Mouse (Mus musculus): Measurements from ENCODE around the gene Nfyb.

The Nfyb gene

DNA sequence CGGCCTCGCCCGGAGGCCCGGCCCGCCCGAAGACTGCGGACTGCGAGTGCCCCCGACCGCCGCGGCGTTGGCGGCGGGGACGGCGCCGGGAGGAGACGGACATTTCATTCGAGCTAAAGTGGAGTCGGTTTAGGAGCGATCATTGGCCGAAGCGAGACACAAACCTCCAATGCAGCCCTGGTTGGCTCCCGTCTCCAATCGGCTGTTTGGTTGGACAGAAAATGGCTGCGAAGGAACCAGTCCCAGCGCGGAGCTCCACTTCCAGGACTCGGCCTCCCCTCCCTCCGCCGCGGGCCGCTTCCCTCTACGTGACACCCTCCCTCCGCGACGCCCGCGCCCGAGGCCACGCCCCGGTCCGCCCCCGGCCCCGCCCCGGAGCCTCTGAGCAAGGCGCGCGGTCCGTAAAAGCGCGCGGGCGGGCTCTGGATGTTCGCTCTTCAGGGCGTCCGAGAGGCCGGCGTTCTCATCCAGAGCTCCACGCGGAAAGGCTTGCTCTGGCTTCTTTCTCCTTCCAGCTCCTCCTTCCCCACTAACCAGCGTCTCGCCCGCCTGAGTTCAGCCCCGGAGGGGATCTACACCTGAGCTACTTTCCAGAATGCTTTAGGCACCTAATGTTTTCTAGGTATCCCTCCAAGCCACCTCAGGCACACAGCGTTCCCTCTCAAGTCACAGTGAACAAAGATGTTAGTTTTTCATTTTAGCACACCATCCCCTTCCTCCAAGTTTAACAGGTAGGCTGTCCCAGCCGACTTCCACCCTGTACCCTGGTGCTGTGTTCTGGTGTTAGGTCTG is at the start of gene Nfyb:
TSS of gene Nfyb (minus strand) at position 305 of the 792 bp plus-strand sequence.
- DNase-seq (ENCODE audit: low read depth, low spot score): peak; percentile 96

DNA sequence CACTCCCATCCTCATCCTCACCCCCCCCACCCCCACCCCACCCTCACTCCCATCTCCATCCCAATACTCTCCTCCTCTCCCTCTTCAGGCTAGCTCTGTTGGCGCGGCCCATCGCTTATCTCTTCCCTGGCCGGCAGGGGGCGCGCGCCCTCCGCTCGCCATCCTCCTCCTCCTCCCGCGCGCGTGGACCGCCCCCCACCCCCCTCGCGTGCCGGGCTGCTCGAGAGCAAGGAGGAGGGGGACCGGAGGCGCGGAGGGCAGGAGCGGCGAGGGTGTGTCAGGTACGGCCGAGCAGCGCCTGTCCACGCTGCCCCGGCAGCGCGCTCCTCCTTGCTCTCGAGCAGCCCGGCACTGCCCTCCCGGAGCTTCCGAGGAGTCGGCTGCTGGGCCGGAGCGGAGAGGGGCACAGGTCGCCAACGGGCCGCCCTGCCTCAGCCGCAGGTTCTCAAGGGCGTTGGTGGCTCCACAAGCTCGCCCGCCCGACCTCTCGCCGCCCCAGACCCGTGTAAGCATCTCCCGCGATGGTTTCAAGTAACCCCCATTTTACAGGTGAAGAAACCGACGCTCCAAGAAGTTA is 48.0 kb upstream of the Nfyb start:
- DNase-seq (ENCODE audit: low read depth, low spot score): no peak

GRCm38 (mm10) chr10:82809352-82809751 is 45.4 kb upstream of the Nfyb start:
- DNase-seq (ENCODE audit: low read depth, low spot score): no peak

GRCm38 (mm10) chr10:82808891-82809290 is 44.9 kb upstream of the Nfyb start:
- DNase-seq (ENCODE audit: low read depth, low spot score): no peak

DNA sequence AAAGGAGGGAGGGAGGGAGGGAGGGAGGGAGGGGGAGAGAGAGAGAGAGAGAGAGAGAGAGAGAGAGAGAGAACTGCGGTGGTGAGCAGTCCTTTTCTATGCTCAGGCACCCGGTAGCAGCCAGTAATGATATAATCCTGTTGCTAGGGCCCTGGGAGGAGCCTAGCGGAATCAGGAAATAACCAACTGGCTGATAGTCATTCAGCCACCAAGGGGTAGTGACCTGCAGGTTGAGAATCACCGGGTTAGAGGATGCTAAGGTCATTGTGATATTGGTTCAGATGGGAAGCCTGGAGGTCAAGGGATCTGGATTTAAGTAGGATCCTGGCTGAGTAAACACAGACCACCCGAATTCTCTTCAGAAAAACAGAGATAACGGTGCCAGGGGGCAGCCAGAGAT is 44.2 kb upstream of the Nfyb start:
- DNase-seq (ENCODE audit: low read depth, low spot score): no peak

DNA sequence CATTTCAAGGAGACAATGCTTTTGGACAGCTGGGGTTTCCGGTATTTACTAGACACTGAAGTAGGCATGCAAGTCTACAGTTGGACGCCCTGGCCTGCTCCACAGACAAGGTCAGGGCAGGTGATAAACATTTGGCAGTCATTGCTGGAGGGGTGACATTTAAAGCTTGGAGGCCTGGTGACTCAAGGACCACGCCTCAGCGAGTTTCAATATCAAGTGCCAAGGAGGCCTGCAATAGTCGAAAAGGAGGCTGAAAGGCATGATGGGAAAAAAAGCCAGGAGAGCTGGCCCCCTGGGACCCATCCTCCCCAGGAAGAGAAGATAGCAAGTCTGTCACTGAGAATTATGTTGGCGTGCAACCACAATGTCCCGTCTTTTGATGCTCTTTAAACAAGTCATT is 43.3 kb upstream of the Nfyb start:
- no peak for DNase-seq (ENCODE audit: low read depth, low spot score)

DNA sequence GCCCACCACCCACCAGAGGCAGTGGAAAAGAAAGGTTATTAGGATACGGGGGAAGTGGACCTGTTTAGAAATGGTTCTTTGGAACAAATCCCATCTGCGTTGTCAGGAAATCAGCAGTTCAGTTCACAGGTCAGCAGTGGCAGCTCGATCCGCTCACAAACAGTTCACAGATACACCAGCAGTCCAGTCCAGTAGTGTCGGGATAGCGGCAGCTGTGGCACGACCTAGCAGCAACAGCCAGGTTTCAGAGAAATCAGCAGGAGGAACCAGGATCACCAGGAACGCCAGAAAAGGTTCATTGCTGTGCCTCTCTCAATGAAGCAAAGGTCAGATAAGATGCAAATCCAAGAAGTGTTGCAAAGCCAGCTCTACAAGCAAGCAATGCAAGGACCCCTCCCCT is 42.5 kb upstream of the Nfyb start:
- no peak for DNase-seq (ENCODE audit: low read depth, low spot score)

GRCm38 (mm10) chr10:82805111-82805510 is 41.2 kb upstream of the Nfyb start:
- no peak for DNase-seq (ENCODE audit: low read depth, low spot score)

- DNase-seq (ENCODE audit: low read depth, low spot score): no peak
Observed at GRCm38 (mm10) chr10:82804396-82804795, 40.5 kb upstream of the Nfyb start.

- no peak for DNase-seq (ENCODE audit: low read depth, low spot score)
Observed at GRCm38 (mm10) chr10:82800094-82800493, 36.1 kb upstream of the Nfyb start.

GRCm38 (mm10) chr10:82798312-82798933 is 34.5 kb upstream of the Nfyb start:
- DNase-seq (ENCODE audit: low read depth, low spot score): no peak

DNA sequence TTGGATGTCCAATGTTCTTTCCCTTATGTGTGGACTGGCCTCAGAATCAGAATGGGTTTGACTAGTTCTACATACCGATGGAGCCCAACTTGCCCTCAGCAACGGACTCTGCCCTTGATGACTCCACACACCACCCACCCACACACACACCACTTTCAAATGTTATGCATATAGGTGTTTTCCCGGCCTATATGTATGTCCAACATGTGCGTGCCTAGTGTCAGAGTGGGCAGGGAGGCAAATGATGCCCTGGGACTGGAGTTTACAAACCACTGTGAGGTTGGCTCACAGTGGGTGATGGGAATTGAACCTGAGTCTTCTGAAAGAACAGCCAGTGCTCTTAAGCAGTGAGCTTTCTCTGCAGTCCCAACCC is 33.2 kb upstream of the Nfyb start:
- no peak for DNase-seq (ENCODE audit: low read depth, low spot score)

DNA sequence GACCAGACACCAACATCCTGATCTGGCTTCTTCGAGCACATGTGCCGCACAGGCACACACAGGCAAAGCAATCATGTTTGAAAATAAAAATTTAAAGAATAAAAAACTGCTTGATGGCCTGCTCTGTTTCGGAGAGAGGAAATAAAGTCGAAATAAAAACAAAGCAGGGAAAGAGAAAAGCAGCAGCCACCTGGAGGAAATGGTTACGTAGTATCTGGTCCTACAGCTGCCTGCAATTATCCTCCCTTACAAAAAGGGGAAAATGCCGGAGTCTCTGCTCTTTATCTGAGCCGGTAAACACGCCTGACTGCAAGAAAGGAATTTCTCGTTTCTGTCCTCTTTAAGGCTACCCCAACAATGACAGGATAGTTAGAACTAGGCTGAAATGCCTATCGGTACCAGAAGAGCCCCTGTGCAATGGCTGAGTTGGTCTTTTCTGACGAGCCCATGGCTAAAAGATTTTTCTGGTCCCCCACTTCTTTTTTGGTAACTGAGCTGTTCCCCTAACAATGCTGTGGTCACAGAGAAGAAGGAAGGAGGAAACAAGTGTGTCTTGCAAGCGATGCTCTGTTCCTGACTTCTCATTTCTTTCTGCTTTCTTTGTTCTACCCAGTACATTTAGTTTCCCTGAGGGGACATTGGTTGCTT is 32.7 kb upstream of the Nfyb start:
- no peak for DNase-seq (ENCODE audit: low read depth, low spot score)

- no peak for DNase-seq (ENCODE audit: low read depth, low spot score)
Observed at GRCm38 (mm10) chr10:82795767-82796166, 31.8 kb upstream of the Nfyb start.

GRCm38 (mm10) chr10:82795071-82795731 is 31.3 kb upstream of the Nfyb start:
- DNase-seq (ENCODE audit: low read depth, low spot score): peak; percentile 39

GRCm38 (mm10) chr10:82792311-82792710 is 28.4 kb upstream of the Nfyb start:
- no peak for DNase-seq (ENCODE audit: low read depth, low spot score)

DNA sequence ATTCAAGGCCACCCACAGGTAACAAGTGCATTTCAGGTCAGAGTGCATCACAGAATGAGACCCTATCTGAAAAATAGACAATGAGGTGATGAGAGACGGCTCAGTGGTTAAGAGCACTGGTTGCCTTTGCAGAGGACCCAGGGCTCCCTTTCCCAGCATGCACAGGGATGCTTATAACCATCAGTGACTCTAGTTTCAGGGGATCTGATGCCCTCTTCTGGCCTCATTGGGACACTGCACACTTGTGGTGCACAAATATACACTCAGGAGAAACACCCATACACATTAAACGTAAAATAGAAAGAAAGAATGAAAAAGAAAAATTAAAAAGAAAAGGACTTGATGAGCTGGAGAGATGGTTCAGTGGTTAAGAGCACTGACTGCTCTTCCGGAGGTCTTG is 27.8 kb upstream of the Nfyb start:
- no peak for DNase-seq (ENCODE audit: low read depth, low spot score)

DNA sequence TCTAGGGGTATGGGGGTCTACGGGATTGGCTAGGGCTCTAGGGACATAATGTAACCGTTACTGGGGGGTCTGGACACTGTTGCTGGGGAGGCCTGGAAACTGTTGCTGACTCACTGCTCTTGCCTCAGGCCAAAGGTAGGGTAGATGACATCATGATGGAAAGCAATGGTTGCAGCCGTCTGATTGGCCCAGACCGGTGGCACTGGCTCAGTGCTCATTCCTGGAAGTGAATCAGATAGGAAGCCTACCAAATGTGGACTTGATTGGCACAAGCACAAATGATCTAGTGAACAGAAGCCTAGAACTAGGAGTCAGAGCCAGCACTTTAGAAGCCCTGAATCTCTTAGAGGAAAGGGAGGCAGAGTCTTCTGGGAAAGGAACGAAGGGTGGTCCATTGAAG is 26.6 kb upstream of the Nfyb start:
- no peak for DNase-seq (ENCODE audit: low read depth, low spot score)

GRCm38 (mm10) chr10:82789181-82789580 is 25.2 kb upstream of the Nfyb start:
- DNase-seq (ENCODE audit: low read depth, low spot score): no peak

DNA sequence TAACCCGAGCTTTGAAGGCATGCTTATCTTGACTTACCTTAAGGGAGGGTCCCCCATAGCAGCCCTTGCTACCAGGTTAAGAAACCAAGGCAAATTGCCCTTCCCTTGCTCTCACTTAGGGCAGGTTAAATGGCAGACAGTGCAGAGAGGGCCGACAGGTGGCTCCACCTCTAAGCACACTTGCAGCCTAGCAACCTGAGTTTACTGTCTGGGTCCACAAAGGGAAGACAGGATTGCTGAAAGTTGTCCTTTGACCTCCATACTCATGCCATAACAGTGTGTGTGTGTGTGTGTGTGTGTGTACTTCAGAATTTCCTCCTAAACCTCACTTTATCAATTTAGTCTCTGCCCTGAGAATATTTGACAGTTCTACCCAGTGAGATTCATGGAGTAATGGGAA is 18.5 kb upstream of the Nfyb start:
- no peak for DNase-seq (ENCODE audit: low read depth, low spot score)

DNA sequence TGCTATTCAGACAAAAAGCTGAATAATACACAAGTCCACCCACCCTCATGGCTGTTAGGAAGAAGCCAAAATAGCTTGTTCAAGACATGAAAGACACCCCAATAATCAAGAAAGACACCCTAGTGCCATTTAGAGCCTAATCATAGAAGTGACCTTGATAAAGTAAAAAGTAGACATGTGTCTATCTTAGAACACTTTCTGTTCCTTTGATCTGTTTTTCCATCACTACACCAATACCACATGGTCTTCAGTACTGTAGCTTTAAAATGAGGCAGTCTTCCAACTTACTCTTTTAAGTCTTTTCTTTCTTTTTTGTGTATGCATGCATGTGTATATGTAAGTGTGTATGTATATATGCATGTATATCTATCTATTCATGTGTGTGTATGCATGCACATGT is 16.9 kb upstream of the Nfyb start:
- DNase-seq (ENCODE audit: low read depth, low spot score): no peak

- no peak for DNase-seq (ENCODE audit: low read depth, low spot score)
Observed at GRCm38 (mm10) chr10:82780322-82780721, 16.4 kb upstream of the Nfyb start.
